Mouse (Mus musculus) intestine, postnatal 0 days (tissue): ENCODE data around the gene Mdm2. TPM values are rescaled to one million over a fixed set of nuclear protein-coding genes. Genes with fewer than 3 reads are reported as not detected.

Experiments used
- ATAC-seq: fragments of 200-750 bp; cut with Nextera tagmentation; 2 replicates; pipeline ENCODE4 v1.8.0; 2017; ENCODE audit warnings: mild to moderate bottlenecking, moderate TSS enrichment, moderate library complexity
- H3K27ac ChIP-seq: fragments of 300-500 bp; sonication (generic); 2 replicates; pipeline ENCODE4 v1.5.1; 2014; ENCODE audit warnings: mild to moderate bottlenecking, low read depth, low read length, moderate library complexity
- H3K27me3 ChIP-seq: fragments of 300-500 bp; sonication (generic); replicated peaks from 2 replicates; pipeline ENCODE4 v1.6.1; 2014; ENCODE audit warnings: low read length, mixed read lengths; ENCODE audit not compliant: control insufficient read depth, insufficient read depth
- H3K36me3 ChIP-seq: fragments of 300-500 bp; sonication (generic); 2 replicates; pipeline ENCODE4 v1.6.1; 2014; ENCODE audit warnings: mild to moderate bottlenecking, moderate library complexity; ENCODE audit not compliant: control insufficient read depth, insufficient read depth
- H3K4me1 ChIP-seq: fragments of 300-500 bp; sonication (generic); replicated peaks from 2 replicates; pipeline ENCODE4 v1.6.1; 2014; ENCODE audit warnings: antibody characterized with exemption, low read length, mixed read lengths; ENCODE audit not compliant: control insufficient read depth, insufficient read depth
- H3K4me2 ChIP-seq: fragments of 300-500 bp; sonication (generic); replicated peaks from 2 replicates; pipeline ENCODE4 v1.6.1; 2014; ENCODE audit warnings: low read depth, mild to moderate bottlenecking, moderate library complexity
- H3K4me3 ChIP-seq: fragments of 300-500 bp; sonication (generic); 2 replicates; pipeline ENCODE4 v1.5.1; 2014; ENCODE audit warnings: low read depth, low read length
- H3K9ac ChIP-seq: fragments of 300-500 bp; sonication (generic); 2 replicates; pipeline ENCODE4 v1.6.1; 2014; ENCODE audit warnings: mild to moderate bottlenecking, low read depth, low read length
- H3K9me3 ChIP-seq: fragments of 300-500 bp; sonication (generic); 2 replicates; pipeline ENCODE4 v1.6.1; 2016; ENCODE audit warnings: mixed run types; ENCODE audit not compliant: control insufficient read depth
- CTCF ChIP-seq: sonication (generic); IDR thresholded peaks from 2 replicates; pipeline ENCODE4 v1.5.1; 2016; ENCODE audit warnings: low read depth, mild to moderate bottlenecking, control low read depth, antibody characterized with exemption, moderate library complexity
- WGBS: fragments of 180-500 bp; shearing (Covaris S2); extraction: QIAGEN DNeasy Blood & Tissue Kit; methylation state at CpG from one replicate; pipeline ENCODE4 v1.1.7; 2014; 5-methylcytosine and 5-hydroxymethylcytosine counted together
- polyA plus RNA-seq: library from polyadenylated mRNA; unstranded; fragments of >200 nt; fragmentation: Nextera tagmentation; extraction: Ambion mirVana; gene quantifications from 2 replicates; pipeline ENCODE4 v1.2.1, GENCODE M21; 2015

Gene Mdm2
- polyA plus RNA-seq, 1 experiment from 2014 or later = 16.5 TPM

- Histone ChIP-seq H3K4me3 (no peak overlapping the region), H3K27ac (no peak overlapping the region), H3K9me3 (no peaks in the 10 kb centered on the region), H3K27me3 (no peaks in the 10 kb centered on the region), H3K4me1 (no peaks in the 10 kb centered on the region; the same call in 1 of the 2 replicates), H3K9ac (no peak overlapping the region), H3K4me2 (no peak overlapping the region), H3K36me3 (peaks cover 22% of the 10 kb centered on the region; the same call in 1 of the 2 replicates)
- no peak for ATAC-seq
- no peak for TF ChIP-seq CTCF
- 87% methylated on average over 30 of the region's 30 CpGs for WGBS
Observed at GRCm38 (mm10) chr10:117682858-117683733, 27.5 kb downstream of the Mdm2 start.

- Histone ChIP-seq H3K4me1 (no peaks in the 10 kb centered on the region; the same call in 1 of the 2 replicates), H3K9me3 (no peaks in the 10 kb centered on the region), H3K9ac (no peak overlapping the region), H3K36me3 (peaks cover 22% of the 10 kb centered on the region; the same call in 1 of the 2 replicates), H3K27ac (no peak overlapping the region), H3K4me3 (no peak overlapping the region), H3K27me3 (no peaks in the 10 kb centered on the region), H3K4me2 (no peak overlapping the region)
- TF ChIP-seq CTCF = peak; percentile 72
- no peak for ATAC-seq
- WGBS = 74% methylated on average over 14 of the region's 14 CpGs
Observed at GRCm38 (mm10) chr10:117681999-117682857, 28.3 kb downstream of the Mdm2 start.

- H3K4me2 ChIP-seq = no peak overlapping the region
- H3K27ac ChIP-seq = no peak overlapping the region
- no peaks in the 10 kb centered on the region for H3K27me3 ChIP-seq
- no peak for ATAC-seq
- H3K4me3 ChIP-seq = no peak overlapping the region
- H3K36me3 ChIP-seq = peaks cover 22% of the 10 kb centered on the region; the same call in 1 of the 2 replicates
- H3K9me3 ChIP-seq = no peaks in the 10 kb centered on the region
- H3K4me1 ChIP-seq = no peaks in the 10 kb centered on the region; the same call in 1 of the 2 replicates
- WGBS = 91% methylated on average over 3 of the region's 3 CpGs
- no peak overlapping the region for H3K9ac ChIP-seq
- no peak for TF ChIP-seq CTCF
Observed at GRCm38 (mm10) chr10:117681543-117681942, 29.0 kb downstream of the Mdm2 start.

- H3K4me3 ChIP-seq = no peak overlapping the region
- ATAC-seq = no peak
- TF ChIP-seq CTCF = no peak
- no peak overlapping the region for H3K27ac ChIP-seq
- no peaks in the 10 kb centered on the region; the same call in 1 of the 2 replicates for H3K4me1 ChIP-seq
- no peaks in the 10 kb centered on the region for H3K27me3 ChIP-seq
- peaks cover 22% of the 10 kb centered on the region; the same call in 1 of the 2 replicates for H3K36me3 ChIP-seq
- 87% methylated on average over 12 of the region's 12 CpGs for WGBS
- H3K9me3 ChIP-seq = no peaks in the 10 kb centered on the region
- no peak overlapping the region for H3K9ac ChIP-seq
- H3K4me2 ChIP-seq = no peak overlapping the region
Observed at GRCm38 (mm10) chr10:117680868-117681513, 29.6 kb downstream of the Mdm2 start.

- Histone ChIP-seq H3K4me2 (no peak overlapping the region), H3K4me3 (no peak overlapping the region), H3K27ac (no peak overlapping the region), H3K9ac (no peak overlapping the region), H3K27me3 (no peaks in the 10 kb centered on the region), H3K4me1 (no peaks in the 10 kb centered on the region; the same call in 1 of the 2 replicates), H3K9me3 (no peaks in the 10 kb centered on the region), H3K36me3 (peaks cover 22% of the 10 kb centered on the region; the same call in 1 of the 2 replicates)
- no peak for ATAC-seq
- WGBS = 94% methylated on average over 14 of the region's 14 CpGs
- no peak for TF ChIP-seq CTCF
Observed at GRCm38 (mm10) chr10:117679963-117680473, 30.5 kb downstream of the Mdm2 start.
